Mouse (Mus musculus) limb, embryonic 14.5 days (tissue): ENCODE data around the gene Cftr. TPM values are rescaled to one million over a fixed set of nuclear protein-coding genes. Genes with fewer than 3 reads are reported as not detected.

Experiments used
- ATAC-seq: fragments of 200-750 bp; cut with Nextera tagmentation; 2 replicates; pipeline ENCODE4 v1.8.0; 2017; ENCODE audit warnings: low read depth, moderate number of reproducible peaks, moderate TSS enrichment; ENCODE audit not compliant: low FRiP score
- DNase-seq: peaks from one replicate; pipeline ENCODE4 v3.0.0-alpha.2; 2015; ENCODE audit warnings: low spot score
- H3K27ac ChIP-seq: fragments of 300-500 bp; sonication (generic); replicated peaks from 2 replicates; pipeline ENCODE4 v1.5.1; 2014; ENCODE audit warnings: low read depth, mild to moderate bottlenecking, low read length, moderate library complexity, mixed read lengths
- H3K27me3 ChIP-seq: fragments of 300-500 bp; sonication (generic); 2 replicates; pipeline ENCODE4 v1.6.1; 2014; ENCODE audit warnings: low read length, mixed read lengths; ENCODE audit not compliant: control insufficient read depth, insufficient read depth
- H3K36me3 ChIP-seq: fragments of 300-500 bp; sonication (generic); 2 replicates; pipeline ENCODE4 v1.6.1; 2014; ENCODE audit warnings: mild to moderate bottlenecking, low read length, moderate library complexity, mixed read lengths; ENCODE audit not compliant: control insufficient read depth, insufficient read depth
- H3K4me1 ChIP-seq: fragments of 300-500 bp; sonication (generic); 2 replicates; pipeline ENCODE4 v1.6.1; 2014; ENCODE audit warnings: antibody characterized with exemption, low read length, mixed read lengths; ENCODE audit not compliant: control insufficient read depth, insufficient read depth
- H3K4me2 ChIP-seq: fragments of 300-500 bp; sonication (generic); replicated peaks from 2 replicates; pipeline ENCODE4 v1.6.1; 2014; ENCODE audit warnings: low read depth, mild to moderate bottlenecking, low read length, moderate library complexity; ENCODE audit not compliant: severe bottlenecking
- H3K4me3 ChIP-seq: fragments of 300-500 bp; sonication (generic); replicated peaks from 2 replicates; pipeline ENCODE4 v1.5.1; 2014; ENCODE audit warnings: low read length
- H3K9ac ChIP-seq: fragments of 300-500 bp; sonication (generic); 2 replicates; pipeline ENCODE4 v1.6.1; 2014; ENCODE audit warnings: mild to moderate bottlenecking, low read depth, low read length, moderate library complexity; ENCODE audit not compliant: severe bottlenecking
- H3K9me3 ChIP-seq: fragments of 300-500 bp; sonication (generic); 2 replicates; pipeline ENCODE4 v1.6.1; 2016; ENCODE audit warnings: low read length; ENCODE audit not compliant: control insufficient read depth
- POLR2A ChIP-seq: fragments of 200-500 bp; IDR thresholded peaks from 2 replicates; pipeline ENCODE4 v1.8.0; 2012; ENCODE audit warnings: inconsistent platforms, mild to moderate bottlenecking, moderate library complexity, borderline replicate concordance; ENCODE audit not compliant: insufficient read depth, insufficient read length; ENCODE audit errors: extremely low read depth
- WGBS: fragments of 180-500 bp; shearing (Covaris S2); extraction: QIAGEN DNeasy Blood & Tissue Kit; methylation state at CpG from one replicate; pipeline ENCODE4 v1.1.7; 2014; 5-methylcytosine and 5-hydroxymethylcytosine counted together
- polyA plus RNA-seq, 2 experiments: library from polyadenylated mRNA; depleted of rRNA in 1 of 2; stranded (reverse) in 1 of 2; unstranded in 1 of 2; fragments of >200 nt; fragmentation: Nextera tagmentation in 1 of 2; extraction: Ambion mirVana in 1 of 2; gene quantifications; 2 replicates each; pipeline versions ENCODE4 v1.2.1 to v1.2.3; 2012 to 2014

Gene Cftr
- polyA plus RNA-seq, 2 experiments, result 0.36 to 0.44 TPM

DNA sequence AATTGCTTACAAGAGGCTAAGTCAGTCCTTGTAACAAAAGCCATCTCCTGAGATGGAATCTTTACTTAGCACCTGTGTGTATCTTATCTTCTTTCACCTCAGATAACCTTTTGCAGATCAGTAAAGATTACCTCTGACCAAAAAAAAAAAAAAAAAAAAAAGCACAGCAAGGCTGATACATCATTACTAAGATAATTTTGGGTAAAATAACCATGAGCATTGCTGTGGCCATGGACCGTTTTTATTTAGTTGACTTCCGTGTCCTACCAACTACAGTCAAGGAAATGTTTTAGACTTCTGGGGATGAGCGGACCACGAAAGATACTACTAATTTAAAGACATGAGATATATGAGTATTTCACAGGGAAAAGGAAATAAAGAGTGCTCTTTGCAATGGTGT, 52.7 kb downstream of the Cftr start:
- no peak for ATAC-seq
- WGBS, result 93% methylated on average over 4 of the region's 4 CpGs

GRCm38 (mm10) chr6:18225157-18225556, 54.7 kb downstream of the Cftr start:
- no peak overlapping the region for H3K4me2 ChIP-seq
- H3K27ac ChIP-seq, result no peak overlapping the region
- DNase-seq (no peak), ATAC-seq (no peak)
- H3K4me1 ChIP-seq, result no peaks in the 10 kb centered on the region
- no peaks in the 10 kb centered on the region for H3K36me3 ChIP-seq
- H3K27me3 ChIP-seq, result no peaks in the 10 kb centered on the region
- 8% methylated on average over 3 of the region's 3 CpGs for WGBS
- H3K9me3 ChIP-seq, result no peaks in the 10 kb centered on the region
- no peak for TF ChIP-seq POLR2A
- H3K4me3 ChIP-seq, result no peak overlapping the region
- no peak overlapping the region for H3K9ac ChIP-seq

More for the DNA sequence above, 52.7 kb downstream of the Cftr start:
- Histone ChIP-seq H3K9ac (no peak overlapping the region), H3K4me1 (no peaks in the 10 kb centered on the region), H3K4me2 (no peak overlapping the region), H3K27me3 (no peaks in the 10 kb centered on the region), H3K9me3 (no peaks in the 10 kb centered on the region), H3K4me3 (no peak overlapping the region), H3K36me3 (no peaks in the 10 kb centered on the region), H3K27ac (no peak overlapping the region)
- no peak for DNase-seq
- no peak for TF ChIP-seq POLR2A

GRCm38 (mm10) chr6:18246495-18246894, 76.0 kb downstream of the Cftr start:
- Histone ChIP-seq H3K9ac (no peak overlapping the region), H3K4me2 (no peak overlapping the region), H3K27ac (no peak overlapping the region), H3K27me3 (no peaks in the 10 kb centered on the region), H3K9me3 (no peaks in the 10 kb centered on the region), H3K36me3 (no peaks in the 10 kb centered on the region), H3K4me1 (no peaks in the 10 kb centered on the region), H3K4me3 (no peak overlapping the region)
- WGBS, result 76% methylated on average over 1 of the region's 1 CpGs
- no peak for ATAC-seq
- TF ChIP-seq POLR2A, result no peak
- DNase-seq, result no peak

DNA sequence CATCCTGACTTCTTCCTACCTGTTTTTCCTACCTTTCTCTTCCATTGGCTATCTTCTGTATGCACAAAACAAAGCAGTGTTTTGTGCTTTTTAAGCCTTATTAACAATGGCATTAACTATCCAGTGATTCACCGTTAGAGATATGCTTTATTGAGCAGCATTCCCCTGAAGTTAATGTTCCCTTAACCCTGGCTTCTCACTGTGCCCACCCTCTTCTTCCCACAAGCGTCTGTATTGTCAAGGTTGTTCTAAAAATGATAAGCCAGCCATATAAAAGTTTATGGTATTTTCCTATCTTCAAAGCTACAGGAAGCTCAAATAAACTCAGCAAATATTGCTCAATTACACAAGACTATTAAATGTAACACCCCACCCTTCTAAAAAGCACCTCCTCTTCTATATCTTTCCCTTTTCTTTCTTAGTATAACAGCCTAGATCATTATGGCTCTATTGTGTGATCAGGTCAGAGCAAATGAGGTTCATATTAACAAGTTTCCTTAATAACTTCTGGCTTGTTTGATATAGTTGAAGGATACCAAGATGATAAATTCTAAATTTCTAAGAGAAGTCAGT, 77.5 kb downstream of the Cftr start:
- 44% methylated on average over 2 of the region's 2 CpGs for WGBS
- no peak for TF ChIP-seq POLR2A
- Histone ChIP-seq H3K4me1 (no peaks in the 10 kb centered on the region), H3K36me3 (no peaks in the 10 kb centered on the region), H3K27me3 (no peaks in the 10 kb centered on the region), H3K9me3 (no peaks in the 10 kb centered on the region), H3K9ac (no peak overlapping the region), H3K27ac (no peak overlapping the region), H3K4me3 (no peak overlapping the region), H3K4me2 (no peak overlapping the region)
- DNase-seq (no peak), ATAC-seq (no peak)

DNA sequence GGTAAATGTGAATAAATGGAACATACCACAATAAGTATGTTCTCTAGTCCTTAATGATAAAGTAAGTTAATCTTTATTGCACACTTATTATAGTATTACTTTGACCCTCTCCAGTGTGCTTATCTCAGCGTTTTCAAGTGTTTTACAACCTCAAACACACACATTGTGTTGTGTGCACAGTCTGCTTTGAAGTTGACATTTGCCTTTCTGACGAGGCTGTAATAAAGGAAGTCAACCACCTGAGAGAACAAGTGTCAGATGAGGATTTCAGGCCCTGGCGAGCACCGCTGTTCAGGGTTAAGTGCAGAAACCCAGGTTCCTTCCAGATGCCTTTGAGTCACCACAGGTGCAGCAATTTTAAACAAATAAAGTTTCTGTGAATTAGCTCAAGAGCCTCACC, 78.0 kb downstream of the Cftr start:
- no peak for DNase-seq
- no peak overlapping the region for H3K27ac ChIP-seq
- H3K4me1 ChIP-seq, result no peaks in the 10 kb centered on the region
- H3K9me3 ChIP-seq, result no peaks in the 10 kb centered on the region
- no peak overlapping the region for H3K4me3 ChIP-seq
- no peak overlapping the region for H3K4me2 ChIP-seq
- no peaks in the 10 kb centered on the region for H3K27me3 ChIP-seq
- WGBS, result 15% methylated on average over 4 of the region's 4 CpGs
- no peak for TF ChIP-seq POLR2A
- H3K9ac ChIP-seq, result no peak overlapping the region
- no peak for ATAC-seq
- no peaks in the 10 kb centered on the region for H3K36me3 ChIP-seq

DNA sequence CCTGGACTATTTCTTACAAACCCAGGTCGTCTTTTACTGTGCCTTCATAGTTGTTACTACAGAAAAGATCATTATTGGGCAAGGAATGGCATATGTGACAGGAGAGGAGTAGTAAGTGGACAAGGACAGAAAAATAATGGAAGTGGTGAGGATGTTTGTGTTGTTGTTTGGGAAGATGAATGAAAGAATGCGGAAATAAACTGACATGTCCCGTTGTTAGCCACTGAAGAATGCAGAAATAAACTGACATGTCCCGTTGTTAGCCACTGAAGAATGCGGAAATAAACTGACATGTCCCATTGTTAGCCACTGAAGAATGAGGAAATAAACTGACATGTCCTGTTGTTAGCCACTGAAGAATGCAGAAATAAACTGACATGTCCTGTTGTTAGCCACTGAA, 84.1 kb downstream of the Cftr start:
- DNase-seq (no peak), ATAC-seq (no peak)
- no peak overlapping the region for H3K4me2 ChIP-seq
- no peaks in the 10 kb centered on the region for H3K4me1 ChIP-seq
- H3K36me3 ChIP-seq, result no peaks in the 10 kb centered on the region
- no peak overlapping the region for H3K9ac ChIP-seq
- H3K9me3 ChIP-seq, result no peaks in the 10 kb centered on the region
- WGBS, result 76% methylated on average over 5 of the region's 5 CpGs
- no peak for TF ChIP-seq POLR2A
- no peak overlapping the region for H3K4me3 ChIP-seq
- H3K27me3 ChIP-seq, result no peaks in the 10 kb centered on the region
- H3K27ac ChIP-seq, result no peak overlapping the region
